Mouse (Mus musculus) bone marrow macrophage, adult 2 months (primary cell): ENCODE measurements around the gene Sppl3. TPM values are rescaled to one million over a fixed set of nuclear protein-coding genes. Genes with fewer than 3 reads are reported as not detected.

Experiments used
- H3K27ac ChIP-seq: 2 replicates; pipeline ENCODE4 v1.5.1; 2012; ENCODE audit warnings: low read depth, low read length; ENCODE audit not compliant: insufficient read depth
- H3K4me1 ChIP-seq: 2 replicates; pipeline ENCODE4 v1.6.1; 2012; ENCODE audit warnings: low read length; ENCODE audit not compliant: control insufficient read depth, insufficient read depth
- H3K4me3 ChIP-seq: 2 replicates; pipeline ENCODE4 v1.5.1; 2012; ENCODE audit warnings: mild to moderate bottlenecking, low read length, moderate library complexity; ENCODE audit not compliant: insufficient read depth
- CTCF ChIP-seq: IDR thresholded peaks from 2 replicates; pipeline ENCODE4 v1.5.1; 2012; ENCODE audit warnings: low read depth, mild to moderate bottlenecking, low read length, moderate library complexity
- POLR2A ChIP-seq: IDR thresholded peaks from 2 replicates; pipeline ENCODE4 v1.6.1; 2012; ENCODE audit warnings: mild to moderate bottlenecking, low read depth, low read length, borderline replicate concordance
- polyA plus RNA-seq: library from polyadenylated mRNA; stranded (reverse); fragments of >200 nt; gene quantifications from 2 replicates; pipeline ENCODE4 v1.2.4, GENCODE M21; 2012; ENCODE audit not compliant: missing spikeins, insufficient read depth, insufficient read length

Sppl3 gene
- polyA plus RNA-seq, 1 experiment, result 65.2 TPM

DNA sequence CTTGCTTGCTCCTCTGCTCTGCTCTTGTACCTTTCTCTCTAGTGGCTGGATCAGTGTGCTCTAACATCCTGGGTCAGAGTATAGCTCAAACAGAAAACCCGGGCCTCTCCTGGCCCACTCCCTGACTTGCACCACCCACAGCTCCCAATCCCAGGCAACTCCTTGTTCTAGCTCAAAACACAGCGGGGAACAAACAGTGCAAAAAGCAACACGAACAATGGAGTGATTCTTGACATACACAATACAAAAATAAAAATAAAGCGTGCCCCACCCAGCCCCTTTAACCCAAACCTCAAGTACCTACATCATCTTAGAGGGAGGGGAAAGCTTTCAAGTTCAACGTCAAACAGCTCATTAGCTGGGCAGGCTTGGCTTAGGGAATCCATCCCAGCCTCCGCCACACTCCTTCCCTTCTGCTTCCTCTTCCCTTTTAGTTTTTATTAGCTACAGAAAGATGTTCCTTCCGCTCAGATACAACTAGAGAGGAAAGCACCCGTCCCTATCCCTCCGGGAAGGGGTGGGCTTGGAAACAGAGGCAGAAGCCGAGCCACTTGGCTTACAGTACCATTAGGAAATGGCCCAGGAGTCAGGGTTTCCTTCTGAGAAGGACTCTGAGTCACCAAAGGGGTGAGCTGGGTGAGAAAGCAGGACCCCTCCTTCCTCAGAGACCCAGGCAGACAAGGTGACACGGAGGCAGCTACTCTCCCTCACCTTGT, 134.5 kb downstream of the Sppl3 start:
- no peak overlapping the region for H3K27ac ChIP-seq
- no peak overlapping the region for H3K4me3 ChIP-seq

GRCm38 (mm10) chr5:115145976-115146746, 135.2 kb downstream of the Sppl3 start:
- Histone ChIP-seq H3K4me1 (no peaks in the 10 kb centered on the region), H3K4me3 (no peak overlapping the region), H3K27ac (no peak overlapping the region)
- TF ChIP-seq CTCF (no peak), POLR2A (no peak)

More for the DNA sequence above, 134.5 kb downstream of the Sppl3 start:
- no peak for TF ChIP-seq POLR2A
- TF ChIP-seq CTCF, result no peak
- H3K4me1 ChIP-seq, result no peaks in the 10 kb centered on the region

DNA sequence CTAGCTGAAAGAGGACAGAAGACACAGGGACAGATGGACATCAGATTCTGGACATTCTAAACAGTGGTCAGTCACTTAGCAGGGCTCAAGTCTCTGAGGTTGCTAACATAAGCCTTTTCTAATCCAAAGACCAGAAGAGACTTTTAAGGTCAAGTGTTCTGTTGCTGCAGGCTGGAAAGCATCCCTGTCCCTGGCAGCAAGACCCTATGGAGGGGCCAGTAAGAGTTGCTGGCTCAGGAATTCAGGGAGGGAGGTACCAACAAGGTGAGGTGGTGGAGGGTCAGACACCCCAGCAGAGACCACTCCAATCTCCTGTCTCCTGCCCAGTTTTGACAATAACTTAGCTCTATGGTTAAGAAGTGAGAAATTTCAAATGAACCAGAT, 135.8 kb downstream of the Sppl3 start:
- TF ChIP-seq CTCF, result no peak
- no peak for TF ChIP-seq POLR2A

GRCm38 (mm10) chr5:115147388-115147787, 136.5 kb downstream of the Sppl3 start:
- no peak overlapping the region for H3K27ac ChIP-seq
- no peaks in the 10 kb centered on the region; the same call in 1 of the 2 replicates for H3K4me1 ChIP-seq
- no peak overlapping the region for H3K4me3 ChIP-seq
- TF ChIP-seq CTCF (no peak), POLR2A (no peak)

More for the DNA sequence above, 135.8 kb downstream of the Sppl3 start:
- Histone ChIP-seq H3K27ac (no peak overlapping the region), H3K4me1 (no peaks in the 10 kb centered on the region), H3K4me3 (no peak overlapping the region)

GRCm38 (mm10) chr5:115148378-115148777, 137.4 kb downstream of the Sppl3 start:
- Histone ChIP-seq H3K4me3 (no peak overlapping the region), H3K4me1 (peaks cover 10% of the 10 kb centered on the region; the same call in 1 of the 2 replicates), H3K27ac (no peak overlapping the region)
- TF ChIP-seq CTCF (no peak), POLR2A (no peak)

Other genes with a start within 250 kb of the Sppl3 start
- gene Ankrd13a, start 236.5 kb upstream of the Sppl3 start, polyA plus RNA-seq, result 102 and 116 TPM in 2 replicates
- gene Git2, start 235.6 kb upstream of the Sppl3 start, polyA plus RNA-seq, result 111 and 116 TPM in 2 replicates
- gene 1500011B03Rik, start 187.7 kb upstream of the Sppl3 start, polyA plus RNA-seq, result 32.9 and 35.7 TPM in 2 replicates
- gene 4930519G04Rik, start 157.5 kb upstream of the Sppl3 start, polyA plus RNA-seq, result not detected in 2 replicates
- gene Gm9936, start 152.5 kb upstream of the Sppl3 start, polyA plus RNA-seq, result not detected in 2 replicates
- 359 and 380 TPM in 2 replicates for gene Oasl2, start 114.2 kb upstream of the Sppl3 start, polyA plus RNA-seq
- gene Oasl1, start 87.9 kb upstream of the Sppl3 start, polyA plus RNA-seq, result 13.1 and 14.6 TPM in 2 replicates
- 24.1 and 30.3 TPM in 2 replicates for gene 2210016L21Rik, start 69.0 kb upstream of the Sppl3 start, polyA plus RNA-seq
- gene Hnf1a, start 40.0 kb upstream of the Sppl3 start, polyA plus RNA-seq, result not detected in 2 replicates
- gene Gm10401, start 87.2 kb downstream of the Sppl3 start, polyA plus RNA-seq, result not detected in 2 replicates
- gene Acads, start 108.2 kb downstream of the Sppl3 start, polyA plus RNA-seq, result 22.3 and 22.7 TPM in 2 replicates
- 5.2 and 6.1 TPM in 2 replicates for gene Unc119b, start 123.8 kb downstream of the Sppl3 start, polyA plus RNA-seq
- gene Mlec, start 147.0 kb downstream of the Sppl3 start, polyA plus RNA-seq, result 54.3 and 60.3 TPM in 2 replicates
- not detected in 2 replicates for gene Cabp1, start 183.2 kb downstream of the Sppl3 start, polyA plus RNA-seq
- 38.3 and 54.2 TPM in 2 replicates for gene Pop5, start 224.7 kb downstream of the Sppl3 start, polyA plus RNA-seq